Mouse (Mus musculus): ENCODE results near the gene Prkcq. TPM values are rescaled to one million over a fixed set of nuclear protein-coding genes. Genes with fewer than 3 reads are reported as not detected.

The Prkcq gene
- polyA plus RNA-seq, 1 experiment from 2014 or later, result 0.88 TPM

- no peaks in the 10 kb centered on the region for H3K36me3 ChIP-seq (ENCODE audit: control insufficient read depth, insufficient read depth, low read length)
- H3K4me1 ChIP-seq (ENCODE audit: control insufficient read depth in 2 of 2, insufficient read depth in 2 of 2, low read length in 2 of 2), result no peaks in the 10 kb centered on the region
- no peak overlapping the region for H3K4me2 ChIP-seq (ENCODE audit: low read length)
- no peak overlapping the region for H3K27ac ChIP-seq (replicated peaks in 1 of 2; ENCODE audit: control insufficient read depth in 1 of 2, insufficient read depth in 1 of 2, low read depth in 2 of 2, low read length in 2 of 2)
- no peak overlapping the region for H3K4me3 ChIP-seq (ENCODE audit: control insufficient read depth in 1 of 2, insufficient read depth in 1 of 2, low read depth in 1 of 2, low read length in 2 of 2)
- ATAC-seq (ENCODE audit: insufficient number of reproducible peaks, insufficient read depth, low FRiP score, low read depth), result no peak
- H3K27me3 ChIP-seq (ENCODE audit: control insufficient read depth, insufficient read depth, low read length), result no peaks in the 10 kb centered on the region
- H3K9me3 ChIP-seq (ENCODE audit: control insufficient read depth, low read length), result no peaks in the 10 kb centered on the region
- H3K9ac ChIP-seq (ENCODE audit: low read length), result no peak overlapping the region
- 30% methylated on average over 2 of the region's 2 CpGs for WGBS
These were observed 15.3 kb downstream of the Prkcq start for GRCm38 (mm10) chr2:11187166-11187565.

GRCm38 (mm10) chr2:11188279-11188678 lies 16.4 kb downstream of the Prkcq start:
- H3K4me2 ChIP-seq (ENCODE audit: low read length), result no peak overlapping the region
- no peaks in the 10 kb centered on the region for H3K36me3 ChIP-seq (ENCODE audit: control insufficient read depth, insufficient read depth, low read length)
- H3K4me1 ChIP-seq (ENCODE audit: control insufficient read depth in 2 of 2, insufficient read depth in 2 of 2, low read length in 2 of 2), result no peaks in the 10 kb centered on the region
- no peak overlapping the region for H3K27ac ChIP-seq (replicated peaks in 1 of 2; ENCODE audit: control insufficient read depth in 1 of 2, insufficient read depth in 1 of 2, low read depth in 2 of 2, low read length in 2 of 2)
- no peak overlapping the region for H3K9ac ChIP-seq (ENCODE audit: low read length)
- no peaks in the 10 kb centered on the region for H3K9me3 ChIP-seq (ENCODE audit: control insufficient read depth, low read length)
- no peak overlapping the region for H3K4me3 ChIP-seq (ENCODE audit: control insufficient read depth in 1 of 2, insufficient read depth in 1 of 2, low read depth in 1 of 2, low read length in 2 of 2)
- ATAC-seq (ENCODE audit: insufficient number of reproducible peaks, insufficient read depth, low FRiP score, low read depth), result no peak
- H3K27me3 ChIP-seq (ENCODE audit: control insufficient read depth, insufficient read depth, low read length), result no peaks in the 10 kb centered on the region
- 94% methylated on average over 1 of the region's 1 CpGs for WGBS

GRCm38 (mm10) chr2:11189150-11189767 lies 17.4 kb downstream of the Prkcq start:
- no peaks in the 10 kb centered on the region for H3K27me3 ChIP-seq (ENCODE audit: control insufficient read depth, insufficient read depth, low read length)
- H3K4me2 ChIP-seq (ENCODE audit: low read length), result no peak overlapping the region
- no peak overlapping the region for H3K4me3 ChIP-seq (ENCODE audit: control insufficient read depth in 1 of 2, insufficient read depth in 1 of 2, low read depth in 1 of 2, low read length in 2 of 2)
- no peaks in the 10 kb centered on the region for H3K4me1 ChIP-seq (ENCODE audit: control insufficient read depth in 2 of 2, insufficient read depth in 2 of 2, low read length in 2 of 2)
- WGBS, result 88% methylated on average over 4 of the region's 4 CpGs
- ATAC-seq (ENCODE audit: insufficient number of reproducible peaks, insufficient read depth, low FRiP score, low read depth), result no peak
- H3K27ac ChIP-seq (replicated peaks in 1 of 2; ENCODE audit: control insufficient read depth in 1 of 2, insufficient read depth in 1 of 2, low read depth in 2 of 2, low read length in 2 of 2), result no peak overlapping the region
- H3K9me3 ChIP-seq (ENCODE audit: control insufficient read depth, low read length), result no peaks in the 10 kb centered on the region
- H3K36me3 ChIP-seq (ENCODE audit: control insufficient read depth, insufficient read depth, low read length), result no peaks in the 10 kb centered on the region
- H3K9ac ChIP-seq (ENCODE audit: low read length), result no peak overlapping the region

GRCm38 (mm10) chr2:11192281-11193098 lies 20.6 kb downstream of the Prkcq start:
- H3K9ac ChIP-seq (ENCODE audit: low read length), result no peak overlapping the region
- H3K4me2 ChIP-seq (ENCODE audit: low read length), result no peak overlapping the region
- no peaks in the 10 kb centered on the region for H3K27me3 ChIP-seq (ENCODE audit: control insufficient read depth, insufficient read depth, low read length)
- no peaks in the 10 kb centered on the region for H3K9me3 ChIP-seq (ENCODE audit: control insufficient read depth, low read length)
- H3K27ac ChIP-seq (replicated peaks in 1 of 2; ENCODE audit: control insufficient read depth in 1 of 2, insufficient read depth in 1 of 2, low read depth in 2 of 2, low read length in 2 of 2), result no peak overlapping the region
- no peaks in the 10 kb centered on the region for H3K4me1 ChIP-seq (ENCODE audit: control insufficient read depth in 2 of 2, insufficient read depth in 2 of 2, low read length in 2 of 2)
- no peak for ATAC-seq (ENCODE audit: insufficient number of reproducible peaks, insufficient read depth, low FRiP score, low read depth)
- H3K4me3 ChIP-seq (ENCODE audit: control insufficient read depth in 1 of 2, insufficient read depth in 1 of 2, low read depth in 1 of 2, low read length in 2 of 2), result no peak overlapping the region
- H3K36me3 ChIP-seq (ENCODE audit: control insufficient read depth, insufficient read depth, low read length), result no peaks in the 10 kb centered on the region
- WGBS, result 66% methylated on average over 12 of the region's 12 CpGs

GRCm38 (mm10) chr2:11193099-11193618 lies 21.3 kb downstream of the Prkcq start:
- H3K36me3 ChIP-seq (ENCODE audit: control insufficient read depth, insufficient read depth, low read length), result no peaks in the 10 kb centered on the region
- ATAC-seq (ENCODE audit: insufficient number of reproducible peaks, insufficient read depth, low FRiP score, low read depth), result no peak
- H3K27me3 ChIP-seq (ENCODE audit: control insufficient read depth, insufficient read depth, low read length), result no peaks in the 10 kb centered on the region
- H3K9ac ChIP-seq (ENCODE audit: low read length), result no peak overlapping the region
- no peak overlapping the region for H3K4me3 ChIP-seq (ENCODE audit: control insufficient read depth in 1 of 2, insufficient read depth in 1 of 2, low read depth in 1 of 2, low read length in 2 of 2)
- H3K9me3 ChIP-seq (ENCODE audit: control insufficient read depth, low read length), result no peaks in the 10 kb centered on the region
- 65% methylated on average over 6 of the region's 6 CpGs for WGBS
- H3K4me1 ChIP-seq (ENCODE audit: control insufficient read depth in 2 of 2, insufficient read depth in 2 of 2, low read length in 2 of 2), result no peaks in the 10 kb centered on the region
- no peak overlapping the region for H3K4me2 ChIP-seq (ENCODE audit: low read length)
- no peak overlapping the region for H3K27ac ChIP-seq (replicated peaks in 1 of 2; ENCODE audit: control insufficient read depth in 1 of 2, insufficient read depth in 1 of 2, low read depth in 2 of 2, low read length in 2 of 2)

- H3K4me3 ChIP-seq (ENCODE audit: control insufficient read depth in 1 of 2, insufficient read depth in 1 of 2, low read depth in 1 of 2, low read length in 2 of 2), result no peak overlapping the region
- 71% methylated on average over 5 of the region's 5 CpGs for WGBS
- H3K4me2 ChIP-seq (ENCODE audit: low read length), result no peak overlapping the region
- no peaks in the 10 kb centered on the region for H3K27me3 ChIP-seq (ENCODE audit: control insufficient read depth, insufficient read depth, low read length)
- H3K4me1 ChIP-seq (ENCODE audit: control insufficient read depth in 2 of 2, insufficient read depth in 2 of 2, low read length in 2 of 2), result no peaks in the 10 kb centered on the region
- no peak overlapping the region for H3K9ac ChIP-seq (ENCODE audit: low read length)
- H3K36me3 ChIP-seq (ENCODE audit: control insufficient read depth, insufficient read depth, low read length), result no peaks in the 10 kb centered on the region
- H3K27ac ChIP-seq (replicated peaks in 1 of 2; ENCODE audit: control insufficient read depth in 1 of 2, insufficient read depth in 1 of 2, low read depth in 2 of 2, low read length in 2 of 2), result no peak overlapping the region
- H3K9me3 ChIP-seq (ENCODE audit: control insufficient read depth, low read length), result no peaks in the 10 kb centered on the region
- ATAC-seq (ENCODE audit: insufficient number of reproducible peaks, insufficient read depth, low FRiP score, low read depth), result no peak
These were observed 22.9 kb downstream of the Prkcq start for GRCm38 (mm10) chr2:11194732-11195340.

- no peaks in the 10 kb centered on the region for H3K4me1 ChIP-seq (ENCODE audit: control insufficient read depth in 2 of 2, insufficient read depth in 2 of 2, low read length in 2 of 2)
- ATAC-seq (ENCODE audit: insufficient number of reproducible peaks, insufficient read depth, low FRiP score, low read depth), result no peak
- H3K27ac ChIP-seq (replicated peaks in 1 of 2; ENCODE audit: control insufficient read depth in 1 of 2, insufficient read depth in 1 of 2, low read depth in 2 of 2, low read length in 2 of 2), result no peak overlapping the region
- H3K9ac ChIP-seq (ENCODE audit: low read length), result no peak overlapping the region
- H3K4me3 ChIP-seq (ENCODE audit: control insufficient read depth in 1 of 2, insufficient read depth in 1 of 2, low read depth in 1 of 2, low read length in 2 of 2), result no peak overlapping the region
- no peaks in the 10 kb centered on the region for H3K9me3 ChIP-seq (ENCODE audit: control insufficient read depth, low read length)
- 65% methylated on average over 2 of the region's 2 CpGs for WGBS
- H3K4me2 ChIP-seq (ENCODE audit: low read length), result no peak overlapping the region
- no peaks in the 10 kb centered on the region for H3K36me3 ChIP-seq (ENCODE audit: control insufficient read depth, insufficient read depth, low read length)
- H3K27me3 ChIP-seq (ENCODE audit: control insufficient read depth, insufficient read depth, low read length), result no peaks in the 10 kb centered on the region
These were observed 24.2 kb downstream of the Prkcq start for GRCm38 (mm10) chr2:11196071-11196470.

Data from heart, embryonic 14.5 days (tissue).